Mouse (Mus musculus) urinary bladder, adult 2 months (tissue): ENCODE measurements at regions not wholly inside any gene's neighbourhood (a gene's known extent, or its start where the extent isn't known, plus 50 kb on each side); places are given as distances from the start of the nearest gene placed in this dataset.

Experiments
- DNase-seq: peaks from one replicate; pipeline ENCODE4 v3.0.0; 2022; ENCODE audit warnings: low spot score

DNA sequence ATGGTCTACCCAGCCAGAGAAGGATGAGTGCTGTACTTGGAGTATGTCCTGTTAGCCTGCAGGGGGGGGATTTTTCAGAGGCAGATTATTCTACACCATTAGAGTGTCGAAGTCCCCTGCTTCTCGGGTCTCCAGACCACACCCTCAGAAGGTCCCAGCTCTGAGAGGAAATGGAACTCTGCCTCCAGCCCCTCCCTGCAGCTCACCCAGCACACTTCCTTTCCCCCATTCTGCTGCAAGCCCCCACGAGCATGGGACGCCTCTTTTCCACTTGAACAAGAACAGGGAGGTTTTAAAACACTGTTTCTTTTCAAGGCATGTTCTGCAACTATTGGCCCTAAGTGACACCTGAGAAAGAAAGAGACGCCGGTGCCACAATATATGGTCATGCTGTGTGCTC, 282.8 kb upstream of the Zmiz1 start:
- DNase-seq, result no peak

DNA sequence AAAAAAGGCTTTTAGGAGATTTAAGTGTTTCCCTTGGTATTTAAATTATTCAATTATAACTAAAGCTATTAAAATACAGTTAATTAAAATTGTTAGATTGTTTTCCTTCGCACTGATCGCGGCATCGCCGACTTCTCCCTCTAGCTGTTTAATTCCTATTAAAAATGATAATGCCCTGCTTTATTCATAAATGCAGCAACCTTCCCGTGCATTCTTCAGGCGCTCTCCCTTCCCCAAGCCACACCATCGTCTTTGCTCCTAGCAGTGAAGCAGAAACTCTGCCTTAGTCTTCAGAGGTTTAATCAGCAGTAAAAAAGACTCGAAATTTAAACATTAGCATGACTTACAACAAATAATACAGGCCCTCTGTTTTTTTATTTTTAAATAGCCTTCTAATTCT, 278.9 kb upstream of the Zmiz1 start:
- no peak for DNase-seq

DNA sequence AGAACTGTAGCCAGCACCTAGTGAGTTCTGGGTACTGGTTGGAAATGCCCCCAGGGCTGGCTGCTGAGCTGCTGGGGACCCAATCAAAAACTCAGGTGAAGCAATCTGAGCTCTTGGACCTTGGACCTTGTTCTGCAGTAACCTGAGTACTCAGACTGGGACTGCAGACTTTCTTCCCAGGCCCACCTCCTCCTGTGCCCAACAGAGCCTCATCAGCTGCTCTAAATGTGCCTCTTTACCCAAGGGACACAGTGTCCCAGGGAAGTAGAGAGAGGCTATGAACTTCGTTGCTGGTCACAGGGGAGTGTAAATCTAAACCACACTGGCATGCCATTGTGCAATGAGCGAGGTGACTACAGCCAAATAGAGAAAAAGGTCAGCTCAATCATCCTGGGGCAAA, 277.6 kb upstream of the Zmiz1 start:
- DNase-seq, result no peak

DNA sequence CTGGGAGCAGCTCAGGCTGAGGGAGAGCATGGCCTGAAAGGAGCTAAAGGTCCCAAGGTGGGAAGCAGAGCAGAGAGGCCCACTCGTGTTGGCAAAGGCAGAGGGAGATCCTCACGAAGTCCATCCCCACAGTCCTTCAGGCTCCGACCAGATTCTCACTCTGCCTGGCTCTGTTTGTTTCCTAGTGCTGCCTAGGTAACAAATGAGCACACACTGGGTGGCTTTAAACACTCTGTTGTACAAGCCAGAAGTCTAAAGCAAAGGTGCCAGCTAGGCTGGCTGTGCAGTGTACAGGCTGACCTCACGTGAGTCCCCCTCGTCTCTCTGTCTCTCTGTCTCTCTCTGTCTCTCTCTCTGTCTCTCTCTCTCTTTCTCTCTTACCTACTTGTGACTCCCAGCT, 274.9 kb upstream of the Zmiz1 start:
- no peak for DNase-seq

DNA sequence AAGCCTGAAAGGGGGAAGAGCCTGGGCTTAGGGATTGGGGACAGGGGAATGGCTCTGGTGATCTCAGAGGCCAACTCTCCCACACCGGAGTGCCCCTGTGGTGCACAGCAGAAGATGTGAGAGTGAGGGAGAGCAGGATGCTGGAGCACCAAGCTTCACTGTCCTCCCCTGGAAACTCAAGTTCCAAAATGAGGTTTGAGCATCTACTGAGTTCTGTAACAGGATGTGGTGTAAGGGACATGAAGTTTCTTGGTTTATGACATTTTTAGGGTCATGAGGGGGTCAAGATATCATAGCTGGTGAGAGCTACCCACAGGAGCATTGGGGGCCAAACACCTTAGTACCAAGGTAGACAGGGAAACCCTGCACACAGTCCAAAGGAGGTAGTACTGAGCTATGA, 274.1 kb upstream of the Zmiz1 start:
- DNase-seq, result no peak

DNA sequence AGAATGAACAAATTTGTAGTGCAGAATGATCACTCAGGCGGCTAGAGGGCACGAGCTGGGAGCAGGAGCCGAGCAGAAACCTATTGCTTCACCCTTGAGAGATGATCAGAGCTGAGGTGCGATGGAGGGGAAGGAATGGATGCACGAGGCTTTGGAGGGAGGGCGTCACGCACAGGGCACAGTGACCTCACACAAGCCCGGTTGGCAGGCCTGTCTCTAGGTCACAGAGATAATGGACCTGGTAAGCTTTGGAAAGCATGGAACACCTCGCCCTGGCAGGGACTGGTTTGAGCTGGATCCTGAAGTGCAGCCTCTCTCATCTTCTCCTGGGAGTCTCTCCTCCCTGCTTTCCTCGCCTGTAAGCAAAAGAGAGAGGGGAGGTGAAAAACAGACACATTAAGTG, 273.4 kb upstream of the Zmiz1 start:
- no peak for DNase-seq

DNA sequence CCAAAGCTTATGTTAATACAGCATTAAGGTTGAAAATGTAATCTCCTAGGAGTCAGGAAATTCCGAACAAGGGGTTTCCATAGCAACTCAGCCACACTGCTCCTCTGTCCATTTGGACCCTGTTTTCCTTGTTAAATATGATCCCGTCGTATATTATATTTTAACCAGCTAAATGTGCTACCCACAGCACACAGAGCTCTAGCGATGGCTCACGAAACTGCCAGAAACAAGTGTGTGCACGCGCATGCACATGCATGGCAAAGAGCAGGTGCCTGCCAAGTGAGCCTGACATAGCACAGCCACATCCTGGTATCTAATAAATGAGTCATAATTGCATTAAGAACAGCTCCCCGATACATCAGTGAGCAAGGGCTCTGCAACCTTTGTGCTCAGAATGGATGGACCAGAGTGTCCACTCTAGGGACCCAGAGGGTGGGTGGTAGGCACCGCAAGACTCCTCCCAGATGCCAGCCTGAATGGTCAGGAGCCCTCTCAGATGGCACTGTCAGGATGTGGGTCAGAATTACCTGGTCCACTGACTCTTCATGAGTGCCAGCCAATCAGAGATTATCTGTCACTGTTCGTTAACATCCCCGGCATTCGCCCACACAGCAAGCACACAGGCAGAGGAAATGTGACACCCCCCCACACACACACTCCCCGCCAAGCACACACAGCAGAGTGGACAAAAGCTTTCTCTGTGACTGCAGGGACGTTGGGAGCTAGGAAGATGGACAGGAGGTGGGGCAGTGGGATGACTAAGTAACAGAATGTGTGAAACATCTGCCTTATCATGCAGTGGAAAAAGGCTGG, 272.8 kb upstream of the Zmiz1 start:
- DNase-seq, result no peak

DNA sequence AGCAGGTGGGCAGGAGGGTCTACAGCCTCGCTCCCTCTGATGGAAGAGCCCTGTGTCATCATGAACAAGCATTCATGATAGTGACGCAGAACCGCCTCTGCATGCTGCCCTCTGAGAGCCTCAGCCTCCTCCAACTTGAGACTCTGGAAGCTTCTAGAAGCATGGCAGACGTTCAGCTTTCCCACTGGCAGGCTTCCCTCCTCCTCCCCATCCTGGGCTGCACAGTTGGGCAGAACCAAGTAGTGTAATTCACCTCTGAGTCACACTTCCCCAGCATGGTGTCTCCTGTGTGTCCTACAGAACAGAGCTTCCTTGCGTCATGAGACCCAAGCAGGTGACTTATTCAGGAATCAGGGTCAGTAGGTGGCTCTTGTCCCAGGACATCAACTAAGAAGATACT, 271.3 kb upstream of the Zmiz1 start:
- DNase-seq, result no peak

DNA sequence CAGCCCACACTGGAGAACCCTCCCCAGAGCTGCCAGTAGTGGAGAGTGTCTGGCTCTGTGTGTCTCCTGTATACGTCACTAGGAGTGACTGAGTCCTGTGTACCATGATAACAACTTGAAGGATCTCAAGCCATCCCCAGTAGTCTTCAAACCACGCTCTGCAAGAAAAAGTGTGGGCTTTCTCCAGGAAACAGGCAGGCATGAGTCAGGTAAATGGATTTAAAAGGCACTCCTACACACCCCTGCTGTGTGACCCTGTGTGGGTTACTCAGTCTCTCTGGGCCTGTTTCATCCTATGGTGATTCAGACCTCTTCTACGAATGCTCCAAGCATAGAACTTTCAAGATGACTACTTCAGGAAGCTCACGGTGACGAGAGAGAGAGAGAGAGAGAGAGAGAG, 269.7 kb upstream of the Zmiz1 start:
- no peak for DNase-seq

DNA sequence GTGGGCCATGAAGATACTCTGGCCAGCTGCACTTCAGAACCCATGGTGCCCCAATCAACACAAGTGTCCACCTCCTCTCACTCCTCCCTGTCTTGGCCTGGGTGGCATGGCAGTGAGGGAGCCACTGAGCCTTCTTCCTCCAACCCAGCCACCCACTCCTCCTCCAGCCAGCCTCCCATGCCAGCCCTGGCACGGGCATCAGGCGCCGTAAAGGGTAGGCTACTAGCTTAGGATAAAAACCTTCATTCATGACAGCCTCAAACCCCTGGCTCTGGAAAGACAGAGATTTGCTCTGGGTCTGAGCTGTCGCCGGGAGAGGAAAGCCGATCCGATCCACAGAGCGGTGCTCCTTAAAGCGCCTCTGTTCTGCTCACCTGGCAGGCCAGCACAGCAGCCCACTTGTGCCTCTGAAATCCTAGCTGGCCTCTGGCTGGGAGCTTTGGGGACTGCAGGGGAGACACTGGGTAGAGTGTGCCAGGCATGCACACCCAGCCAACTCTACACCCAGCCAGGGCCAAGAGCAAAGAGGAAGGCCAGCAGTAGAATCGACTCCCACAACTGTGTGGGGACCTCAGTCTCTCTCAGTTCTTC, 268.2 kb upstream of the Zmiz1 start:
- DNase-seq, result no peak

DNA sequence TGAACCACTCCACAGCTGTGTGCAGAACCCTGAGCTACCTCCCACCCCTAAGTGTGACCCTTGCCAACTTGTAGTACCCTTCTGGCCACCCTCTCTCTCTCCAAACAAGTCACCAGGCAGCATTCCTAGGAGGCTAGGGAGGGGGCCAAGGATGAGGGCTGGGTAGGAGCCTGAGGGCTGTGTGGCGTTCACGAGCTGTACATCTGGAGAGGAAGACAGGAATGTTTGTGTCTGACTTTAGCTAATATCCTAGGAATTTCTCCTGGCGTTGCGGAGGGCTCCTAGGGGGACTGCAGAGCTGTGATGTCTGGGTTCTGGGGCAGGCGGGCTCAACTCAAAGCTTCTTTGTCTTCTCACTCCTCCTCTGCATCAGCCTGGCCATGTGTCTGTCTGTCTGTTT, 262.2 kb upstream of the Zmiz1 start:
- DNase-seq, result no peak

DNA sequence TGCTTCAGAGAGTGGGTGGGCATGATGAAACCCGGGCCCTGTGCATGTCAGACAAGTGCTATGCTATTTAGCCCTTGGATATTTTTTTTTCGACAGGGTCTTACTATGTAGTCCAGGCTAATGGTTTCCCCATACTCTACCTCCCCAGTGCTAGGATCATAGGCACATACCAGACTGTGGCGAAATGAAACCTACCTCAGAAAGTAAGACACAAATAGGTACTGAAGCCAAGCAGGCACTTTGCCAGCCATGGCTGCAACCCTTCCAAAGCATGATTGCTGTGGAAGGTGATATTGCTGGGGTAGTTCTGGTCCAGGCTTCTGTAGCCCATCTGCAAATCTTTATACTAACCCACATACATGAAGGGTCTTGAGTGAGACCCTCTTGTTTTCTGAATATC, 259.1 kb upstream of the Zmiz1 start:
- no peak for DNase-seq

DNA sequence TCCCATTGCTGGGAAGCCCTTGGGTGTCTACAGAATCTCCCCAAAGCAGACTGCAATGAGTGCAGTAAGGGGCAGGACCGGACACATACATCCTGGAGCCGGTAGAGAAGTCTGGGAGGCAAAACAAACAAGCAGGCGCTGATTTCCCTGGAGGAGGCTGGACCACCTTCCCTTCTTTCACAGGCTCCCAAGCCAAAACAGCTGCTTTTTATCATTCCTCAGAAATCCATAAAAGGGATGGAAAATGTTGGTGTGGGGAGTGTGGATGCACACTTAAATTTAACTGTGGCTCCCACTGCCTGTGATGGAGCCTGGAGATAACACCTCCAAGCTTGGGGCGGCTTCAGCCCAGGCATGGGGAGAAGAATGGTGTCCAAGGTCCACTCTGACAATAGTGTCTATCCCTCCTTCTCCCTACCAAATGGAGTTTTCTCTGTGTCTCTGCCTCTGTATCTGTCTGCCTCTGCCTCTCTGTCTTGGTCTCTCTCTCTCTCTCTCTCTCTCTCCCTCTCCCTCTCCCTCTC, 258.3 kb upstream of the Zmiz1 start:
- no peak for DNase-seq

DNA sequence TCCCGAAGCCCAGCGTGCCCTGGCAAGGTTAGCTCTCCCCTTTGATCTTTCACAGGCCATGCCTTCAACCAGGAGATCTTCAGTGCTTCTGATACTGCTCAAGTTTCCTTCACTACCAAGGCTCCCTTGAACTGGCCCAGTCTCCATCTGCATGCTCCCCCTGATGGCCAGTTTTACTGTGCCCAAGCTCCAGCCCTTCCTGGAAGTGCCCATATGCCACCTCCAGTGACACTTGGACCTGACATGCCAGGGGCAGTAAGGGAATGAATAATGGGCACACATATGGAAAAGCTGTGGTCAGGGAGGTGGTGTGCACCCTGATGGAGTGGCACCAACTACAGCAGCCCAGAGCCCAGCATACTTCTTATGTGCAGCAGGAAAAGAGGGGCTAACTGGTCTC, 256.7 kb upstream of the Zmiz1 start:
- DNase-seq, result no peak

DNA sequence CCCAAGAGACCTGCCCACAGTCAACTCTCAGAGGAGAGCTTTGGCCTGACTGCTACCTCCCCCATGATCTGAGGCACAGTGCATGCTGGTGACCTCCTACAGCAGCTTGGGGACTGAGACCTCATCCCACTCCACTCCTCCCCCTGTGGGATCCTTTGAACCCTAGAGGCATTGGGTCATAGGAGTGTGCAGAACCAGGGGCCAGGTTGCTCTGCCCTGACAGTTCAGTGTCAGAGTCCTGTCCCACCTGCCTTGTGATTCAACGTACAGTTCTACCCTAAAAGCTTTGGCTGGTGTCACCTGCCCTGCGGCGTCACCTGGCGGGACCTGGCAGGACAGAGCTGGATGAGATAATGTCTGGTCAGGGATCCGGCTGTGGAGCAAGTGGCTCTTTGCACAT, 254.9 kb upstream of the Zmiz1 start:
- DNase-seq, result no peak

DNA sequence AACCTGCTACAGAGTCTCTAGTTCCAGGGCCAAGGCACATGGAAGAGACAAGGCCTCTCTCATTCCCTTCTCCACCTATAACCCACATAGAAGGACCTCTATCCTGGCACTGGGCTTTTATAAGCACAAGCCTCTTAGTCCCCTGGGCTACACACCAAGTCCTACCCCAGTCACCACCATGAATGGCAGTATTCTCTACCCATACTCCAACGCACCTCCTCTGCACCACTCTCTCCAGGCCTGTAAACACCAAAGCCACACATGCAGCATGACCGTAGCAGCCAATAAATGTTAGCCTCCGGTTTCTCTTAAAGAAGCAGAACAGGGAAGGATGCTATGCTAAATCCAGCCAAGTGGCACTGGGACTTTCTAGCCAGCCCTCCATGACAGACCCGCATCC, 252.1 kb upstream of the Zmiz1 start:
- DNase-seq, result no peak

DNA sequence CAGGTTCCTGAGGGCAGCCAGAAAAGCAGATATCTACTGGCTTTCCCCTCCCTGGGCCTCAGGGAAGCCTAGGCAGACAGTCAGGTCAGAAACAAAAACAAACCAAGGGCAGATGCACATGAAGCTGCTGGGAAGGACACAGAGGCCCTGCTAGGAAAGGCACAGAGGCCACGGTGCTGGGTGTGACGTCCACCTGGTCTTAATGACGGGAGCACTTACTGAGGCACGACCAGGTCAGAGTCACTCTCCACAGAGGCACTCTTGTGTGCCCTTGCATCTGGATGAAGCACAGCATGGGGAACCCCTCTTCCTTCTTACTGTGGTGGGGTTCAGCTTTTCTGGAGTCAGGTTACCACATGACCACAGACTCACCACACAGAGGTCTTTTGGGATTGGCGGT, 251.6 kb upstream of the Zmiz1 start:
- DNase-seq, result no peak

DNA sequence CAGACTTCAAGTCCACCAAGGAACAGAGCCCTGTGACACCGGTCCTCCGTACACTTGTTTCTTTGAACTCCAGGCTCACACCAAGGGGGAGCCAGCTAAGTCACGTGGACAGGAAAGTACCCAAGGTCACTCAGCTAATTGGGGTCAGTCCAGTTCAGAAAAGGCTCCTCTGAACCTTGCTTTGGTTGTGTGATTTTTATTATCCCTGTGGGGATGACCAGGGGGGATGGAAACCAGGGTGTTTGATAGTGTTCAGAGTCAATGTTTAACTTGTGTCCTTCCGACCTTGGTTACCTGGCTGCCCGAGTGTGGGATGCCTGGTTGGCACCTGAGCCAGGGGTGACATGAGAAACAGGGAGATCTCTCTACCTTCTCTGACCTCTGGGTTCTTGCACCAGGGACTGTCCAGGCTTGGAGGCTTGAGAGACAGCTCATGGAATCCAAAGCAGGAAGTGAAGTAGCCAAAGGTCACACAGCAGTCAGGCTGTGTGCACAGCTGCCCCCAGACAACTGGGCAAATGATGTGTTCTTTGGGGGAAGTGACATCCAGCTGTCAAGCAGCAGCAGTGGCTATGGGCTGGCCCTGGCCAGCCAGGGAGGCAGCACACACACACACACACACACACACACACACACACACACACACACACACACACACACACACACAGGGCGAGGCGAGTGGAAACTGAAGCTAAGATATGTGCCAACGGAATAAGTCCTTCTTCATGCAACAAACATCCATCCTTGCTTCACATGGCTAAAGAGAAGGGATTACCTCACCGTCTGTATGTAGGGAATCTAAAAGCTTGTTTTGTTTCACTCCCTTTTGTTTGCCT, 250.5 kb upstream of the Zmiz1 start:
- DNase-seq, result no peak

DNA sequence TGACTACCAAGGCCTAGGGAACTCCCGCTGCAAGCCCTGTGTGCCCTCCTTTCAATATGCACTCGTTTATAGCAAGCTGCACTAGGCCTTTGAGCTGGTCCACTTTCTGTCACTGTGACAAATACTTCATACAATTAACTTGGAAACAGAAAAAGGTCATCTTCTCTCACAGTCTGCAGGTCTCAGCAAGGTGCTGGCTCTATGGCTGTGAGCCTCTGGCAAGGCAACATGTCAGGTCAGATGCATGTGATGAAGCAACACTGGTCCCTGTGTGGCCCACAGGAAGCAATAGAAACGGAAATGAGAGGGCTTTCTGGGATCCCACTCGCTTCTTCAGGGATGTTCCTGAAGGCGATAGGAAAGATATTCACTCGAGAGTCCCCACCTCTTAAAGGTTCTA, 245.9 kb upstream of the Zmiz1 start:
- no peak for DNase-seq

DNA sequence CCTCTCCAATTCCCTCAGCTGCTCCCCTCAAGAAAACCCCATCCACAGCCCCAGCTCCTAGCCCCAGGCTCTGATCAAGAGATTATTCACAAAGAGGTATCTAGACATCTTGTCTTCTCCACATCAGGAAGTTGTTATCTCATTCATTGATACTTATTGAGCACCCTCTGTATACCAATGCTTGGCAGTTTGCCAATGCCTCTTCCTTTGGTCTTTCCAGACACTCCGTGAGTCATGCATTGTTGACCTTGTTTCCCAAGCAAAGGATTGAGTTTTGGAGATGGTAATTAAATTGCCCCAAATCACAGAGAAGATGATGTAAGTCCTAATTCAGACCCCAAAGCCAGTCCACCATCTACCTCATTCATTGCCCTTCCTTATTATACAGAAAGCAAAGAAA, 235.9 kb upstream of the Zmiz1 start:
- no peak for DNase-seq

DNA sequence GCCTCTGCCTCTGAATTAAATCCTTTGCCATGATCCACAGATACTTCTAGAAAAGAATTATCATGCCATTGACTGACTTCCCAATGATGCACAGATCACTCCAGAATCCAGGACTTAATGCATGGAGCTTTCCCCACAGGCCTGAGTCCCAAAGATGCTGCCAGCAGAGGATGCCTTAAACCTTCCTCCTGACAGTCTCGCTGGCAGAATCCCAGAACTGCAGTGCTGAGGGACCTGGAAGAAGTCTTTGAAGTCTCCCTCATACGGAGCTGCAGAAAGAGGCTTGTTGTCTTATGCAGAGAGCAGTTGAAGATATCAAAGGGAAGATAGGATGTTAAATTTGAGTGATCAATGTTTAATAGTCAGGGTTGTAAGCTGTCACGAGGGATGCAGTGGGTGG, 233.8 kb upstream of the Zmiz1 start:
- no peak for DNase-seq

DNA sequence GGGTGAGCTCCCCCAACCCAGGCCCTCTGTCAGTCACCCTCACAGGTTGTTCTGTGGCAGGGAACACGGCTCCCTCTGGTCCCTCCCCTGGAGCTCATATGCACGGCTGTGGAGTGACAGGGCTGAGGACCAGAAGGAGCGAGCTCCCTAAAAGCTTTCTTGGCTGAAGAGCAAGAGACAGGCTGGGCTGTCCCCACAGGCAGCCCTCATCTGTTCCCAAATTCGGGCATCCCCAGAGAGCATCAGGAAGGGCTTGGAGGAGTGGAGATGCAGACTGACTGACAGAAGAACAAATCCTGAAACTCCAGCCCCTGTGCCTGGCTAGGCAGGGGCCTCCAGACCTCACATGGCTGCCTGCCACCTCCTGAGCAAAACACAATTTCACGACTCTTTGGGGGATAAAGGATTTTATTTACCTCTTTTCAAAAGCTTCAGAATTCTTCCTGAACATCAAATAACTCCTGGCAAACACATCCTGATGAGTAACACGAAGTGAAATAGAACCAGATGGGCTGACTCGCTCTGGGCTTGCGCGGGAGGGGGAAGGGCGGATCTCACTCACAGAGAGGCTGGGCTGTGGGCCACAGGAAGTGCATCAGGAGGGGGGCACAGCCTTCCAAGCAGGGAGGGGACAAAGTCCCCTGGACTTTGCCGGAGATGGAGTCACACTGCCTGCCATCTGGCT, 232.7 kb upstream of the Zmiz1 start:
- DNase-seq, result peak; percentile 53
